Mouse (Mus musculus) kidney, embryonic 16.5 days (tissue): ENCODE data around the gene Cd79b. TPM values are rescaled to one million over a fixed set of nuclear protein-coding genes. Genes with fewer than 3 reads are reported as not detected.
A peak's percentile ranks its signal among the peaks of the same experiment; 100 is the strongest.

Experiments used
- ATAC-seq: fragments of 200-750 bp; cut with Nextera tagmentation; 2 replicates; pipeline ENCODE4 v1.8.0; 2017; ENCODE audit warnings: moderate TSS enrichment; ENCODE audit not compliant: low FRiP score, low TSS enrichment
- H3K27ac ChIP-seq: fragments of 300-500 bp; sonication (generic); 2 replicates; pipeline ENCODE4 v1.5.1; 2014; ENCODE audit warnings: low read length
- H3K27me3 ChIP-seq: fragments of 300-500 bp; sonication (generic); 2 replicates; pipeline ENCODE4 v1.6.1; 2014; ENCODE audit warnings: low read length, control low read depth, mixed read lengths; ENCODE audit not compliant: insufficient read depth
- H3K36me3 ChIP-seq: fragments of 300-500 bp; sonication (generic); 2 replicates; pipeline ENCODE4 v1.6.1; 2014; ENCODE audit warnings: low read length, control low read depth, mixed read lengths; ENCODE audit not compliant: insufficient read depth
- H3K4me1 ChIP-seq: fragments of 300-500 bp; sonication (generic); 2 replicates; pipeline ENCODE4 v1.6.1; 2014; ENCODE audit warnings: low read length, control low read depth, mixed read lengths; ENCODE audit not compliant: insufficient read depth
- H3K4me2 ChIP-seq: fragments of 300-500 bp; sonication (generic); replicated peaks from 2 replicates; pipeline ENCODE4 v1.6.1; 2014; ENCODE audit warnings: low read depth, low read length
- H3K4me3 ChIP-seq: fragments of 300-500 bp; sonication (generic); 2 replicates; pipeline ENCODE4 v1.5.1; 2014; ENCODE audit warnings: mild to moderate bottlenecking, low read length
- H3K9ac ChIP-seq: fragments of 300-500 bp; sonication (generic); replicated peaks from 2 replicates; pipeline ENCODE4 v1.6.1; 2014; ENCODE audit warnings: low read length
- H3K9me3 ChIP-seq: fragments of 300-500 bp; sonication (generic); 2 replicates; pipeline ENCODE4 v1.6.1; 2016; ENCODE audit warnings: low read length, control low read depth
- WGBS: fragments of 180-500 bp; shearing (Covaris S2); extraction: QIAGEN DNeasy Blood & Tissue Kit; methylation state at CpG from one replicate; pipeline ENCODE4 v1.1.7; 2014; 5-methylcytosine and 5-hydroxymethylcytosine counted together
- polyA plus RNA-seq: library from polyadenylated mRNA; unstranded; fragments of >200 nt; fragmentation: Nextera tagmentation; extraction: Ambion mirVana; gene quantifications from 2 replicates; pipeline ENCODE4 v1.2.1, GENCODE M21; 2015

Gene Cd79b
- polyA plus RNA-seq, 1 experiment from 2014 or later = 6.9 TPM

DNA sequence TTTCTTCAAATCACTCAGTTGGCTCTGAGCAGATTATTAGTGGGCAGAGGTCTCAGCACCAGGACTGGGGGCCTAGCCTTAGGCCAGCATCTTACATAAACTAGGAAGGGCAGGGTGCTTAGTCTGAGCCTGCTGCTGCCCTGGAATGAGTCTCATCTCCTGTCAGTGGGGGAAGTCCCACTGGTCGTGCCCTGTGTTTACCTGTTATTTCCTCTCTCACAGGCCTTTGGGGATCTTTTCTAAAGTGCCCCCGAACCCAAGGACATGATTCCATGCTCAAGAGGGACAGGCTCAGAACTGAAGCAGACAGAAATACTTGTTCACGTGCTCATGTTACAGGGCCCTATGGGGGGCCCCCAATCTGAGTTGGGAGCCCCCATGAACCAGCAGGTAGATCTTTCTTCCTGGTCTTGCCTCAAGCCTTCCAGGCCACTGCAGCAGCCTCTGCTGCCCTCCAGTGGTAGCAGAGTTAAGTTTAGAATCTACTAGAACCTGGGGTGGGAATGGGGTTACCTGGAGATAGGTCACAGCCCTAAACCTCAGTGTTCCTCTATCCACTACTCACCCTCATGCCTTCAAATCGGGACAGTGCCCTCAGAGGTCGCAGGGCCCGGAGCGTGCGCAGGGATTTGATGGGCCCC, 11.1 kb upstream of the Cd79b start:
- H3K4me2 ChIP-seq = no peak overlapping the region
- H3K36me3 ChIP-seq = no peaks in the 10 kb centered on the region
- no peak overlapping the region for H3K9ac ChIP-seq
- peak overlapping the region; percentile 89 for H3K27ac ChIP-seq
- peaks cover 29% of the 10 kb centered on the region for H3K4me1 ChIP-seq
- H3K27me3 ChIP-seq = no peaks in the 10 kb centered on the region
- WGBS = 54% methylated on average over 8 of the region's 8 CpGs
- ATAC-seq = peak; percentile 28
- H3K4me3 ChIP-seq = no peak overlapping the region
- H3K9me3 ChIP-seq = no peaks in the 10 kb centered on the region

DNA sequence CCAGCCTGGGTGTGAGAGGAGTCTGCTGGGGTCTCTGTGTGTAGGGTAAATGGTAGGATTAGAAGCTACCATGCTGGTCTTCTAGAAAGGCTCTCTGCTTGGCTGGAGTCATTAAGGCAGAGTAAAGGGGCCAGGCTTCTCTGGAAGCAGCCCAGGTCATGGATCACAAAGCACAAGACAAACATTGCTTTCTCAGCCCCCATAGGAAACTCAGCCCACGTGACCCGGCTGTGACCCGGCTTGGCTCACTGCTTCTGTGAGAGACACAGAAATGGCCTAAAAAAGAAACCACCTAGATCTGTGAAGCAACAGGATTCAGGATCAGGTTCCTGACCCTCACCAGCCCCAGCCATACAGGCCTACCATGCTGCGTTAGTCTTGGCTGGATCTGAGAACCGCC, 10.3 kb upstream of the Cd79b start:
- no peaks in the 10 kb centered on the region for H3K27me3 ChIP-seq
- no peaks in the 10 kb centered on the region for H3K36me3 ChIP-seq
- WGBS = 12% methylated on average over 5 of the region's 5 CpGs
- peak overlapping the region; percentile 41 for H3K9ac ChIP-seq
- H3K4me1 ChIP-seq = peaks cover 29% of the 10 kb centered on the region
- H3K9me3 ChIP-seq = no peaks in the 10 kb centered on the region
- peak overlapping the region; percentile 89 for H3K27ac ChIP-seq
- H3K4me2 ChIP-seq = no peak overlapping the region
- peak; percentile 72 for ATAC-seq
- no peak overlapping the region for H3K4me3 ChIP-seq

DNA sequence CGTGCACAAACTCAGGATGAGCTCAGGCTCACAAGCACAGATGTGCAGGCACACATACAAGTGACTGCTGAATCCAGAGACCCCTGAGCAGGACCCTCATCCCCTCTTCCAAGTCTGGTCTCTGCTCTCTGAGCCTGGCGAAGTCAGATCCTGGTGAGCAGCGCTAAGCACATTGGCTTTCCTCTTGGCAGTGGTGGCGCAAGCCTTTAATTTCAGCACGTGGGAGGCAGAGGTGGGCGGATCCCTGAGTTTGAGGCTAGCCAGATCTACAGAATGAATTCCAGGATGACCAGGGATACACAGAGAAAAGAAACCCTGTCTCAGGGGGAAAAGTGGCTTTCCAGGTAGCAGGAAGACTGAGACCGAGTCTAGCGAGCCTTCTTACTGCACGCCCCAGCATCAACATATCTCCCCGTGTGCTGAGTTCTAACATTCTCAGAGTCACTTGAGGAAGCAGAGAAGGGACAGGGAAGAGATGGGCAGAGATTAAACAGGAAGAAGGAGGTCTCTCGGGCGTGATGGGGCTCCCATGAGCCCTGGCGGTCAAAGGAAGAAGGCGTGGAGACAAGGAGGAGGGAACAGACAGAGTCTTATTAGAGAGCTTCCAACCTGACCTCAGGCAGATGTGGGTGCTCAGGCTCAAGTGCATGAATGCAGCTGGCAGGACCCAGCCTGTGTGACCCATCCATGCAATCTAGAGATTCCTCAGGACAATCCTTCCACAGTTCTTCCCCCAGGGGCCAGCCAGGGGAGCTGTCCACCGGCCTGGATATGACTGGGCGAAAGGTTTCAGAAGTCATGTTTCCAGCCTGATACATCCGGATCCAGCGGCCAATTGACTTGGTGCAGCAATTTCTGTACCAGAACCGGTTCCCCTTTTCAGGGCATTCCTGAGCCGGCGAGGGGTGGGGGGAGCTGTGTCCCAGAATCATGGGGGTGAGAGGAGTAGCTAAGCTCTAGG, 4.1 kb upstream of the Cd79b start:
- no peaks in the 10 kb centered on the region for H3K27me3 ChIP-seq
- no peaks in the 10 kb centered on the region for H3K36me3 ChIP-seq
- H3K27ac ChIP-seq = peak overlapping the region; percentile 25; the same call in 1 of the 2 replicates
- peaks cover 26% of the 10 kb centered on the region for H3K4me1 ChIP-seq
- ATAC-seq = no peak
- 61% methylated on average over 21 of the region's 21 CpGs for WGBS
- no peaks in the 10 kb centered on the region for H3K9me3 ChIP-seq
- H3K9ac ChIP-seq = 0 out of 2 replicates have a peak overlapping the region, but pooled peaks have one; percentile 19
- H3K4me3 ChIP-seq = no peak overlapping the region
- H3K4me2 ChIP-seq = no peak overlapping the region

DNA sequence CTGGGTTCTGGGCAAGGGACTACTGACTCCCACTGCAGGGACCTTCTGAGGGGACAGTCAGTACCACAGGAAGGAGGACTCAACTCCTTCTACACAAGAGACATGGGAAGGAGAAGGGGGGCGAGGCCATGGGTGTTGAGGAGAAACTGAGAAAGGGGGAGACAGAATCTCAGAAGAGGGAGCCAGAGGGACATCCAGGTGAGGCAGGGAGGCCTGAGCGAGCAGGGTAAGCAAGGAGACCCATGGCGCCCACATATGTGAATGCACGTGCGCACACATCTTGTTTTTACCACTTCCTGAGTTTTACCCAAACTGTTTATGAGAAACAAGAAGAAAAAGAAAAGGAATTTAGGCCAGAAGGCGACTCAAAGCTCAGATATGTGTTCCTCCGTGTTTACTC, 3.2 kb upstream of the Cd79b start:
- Histone ChIP-seq H3K36me3 (no peaks in the 10 kb centered on the region), H3K9me3 (no peaks in the 10 kb centered on the region), H3K4me2 (no peak overlapping the region), H3K27ac (no peak overlapping the region), H3K4me1 (peaks cover 32% of the 10 kb centered on the region), H3K9ac (no peak overlapping the region), H3K27me3 (no peaks in the 10 kb centered on the region), H3K4me3 (no peak overlapping the region)
- no peak for ATAC-seq
- 81% methylated on average over 7 of the region's 7 CpGs for WGBS

DNA sequence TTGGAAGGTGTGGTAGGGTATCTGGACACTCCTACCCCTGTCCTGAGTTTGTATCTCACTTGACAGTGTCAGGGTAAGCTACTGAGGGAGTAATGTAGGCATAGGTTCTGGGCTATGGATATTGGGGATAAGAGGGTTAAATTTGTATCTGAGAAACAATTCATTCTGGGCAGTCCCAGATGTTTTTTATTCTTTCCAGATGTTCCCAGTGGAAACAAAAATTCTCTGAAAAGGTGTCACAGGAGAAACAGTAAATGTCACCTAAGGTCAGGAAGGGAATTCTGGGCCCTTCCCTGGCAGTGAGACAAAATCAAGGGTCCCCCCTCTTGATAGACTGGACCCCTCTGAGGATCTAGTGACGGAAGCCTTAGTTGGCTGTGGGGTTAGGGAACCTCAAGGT, 1.9 kb upstream of the Cd79b start:
- Histone ChIP-seq H3K27ac (no peak overlapping the region), H3K27me3 (no peaks in the 10 kb centered on the region), H3K9ac (no peak overlapping the region), H3K4me1 (peaks cover 32% of the 10 kb centered on the region), H3K4me3 (no peak overlapping the region), H3K36me3 (no peaks in the 10 kb centered on the region), H3K9me3 (no peaks in the 10 kb centered on the region), H3K4me2 (no peak overlapping the region)
- 67% methylated on average over 1 of the region's 1 CpGs for WGBS
- no peak for ATAC-seq

DNA sequence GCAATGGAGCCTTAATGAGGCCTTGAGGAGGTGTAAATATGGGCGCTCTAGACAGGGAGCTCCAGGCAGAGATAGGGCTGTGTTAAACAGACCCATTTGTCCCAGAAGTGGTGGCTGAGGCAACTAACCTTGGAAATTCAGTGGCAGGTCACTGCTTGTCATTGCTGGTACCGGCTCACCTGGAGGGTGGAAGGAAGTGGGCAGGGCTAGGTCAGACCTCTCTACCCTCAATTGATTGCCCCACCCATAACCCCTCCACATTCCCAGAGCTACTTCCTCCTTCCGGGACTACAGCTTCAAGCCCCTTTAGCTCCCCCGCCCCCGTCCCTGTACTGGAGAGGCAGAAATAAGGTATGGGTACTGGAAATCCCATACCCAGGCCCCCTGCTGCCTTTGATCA, 1.0 kb downstream of the Cd79b start:
- Histone ChIP-seq H3K9ac (no peak overlapping the region), H3K4me3 (no peak overlapping the region; the same call in 1 of the 2 replicates), H3K27me3 (no peaks in the 10 kb centered on the region), H3K36me3 (no peaks in the 10 kb centered on the region), H3K4me2 (peak overlapping the region; percentile 33), H3K27ac (peak overlapping the region; percentile 71), H3K4me1 (peaks cover 24% of the 10 kb centered on the region), H3K9me3 (no peaks in the 10 kb centered on the region)
- WGBS = 27% methylated on average over 5 of the region's 5 CpGs
- ATAC-seq = peak; percentile 67

DNA sequence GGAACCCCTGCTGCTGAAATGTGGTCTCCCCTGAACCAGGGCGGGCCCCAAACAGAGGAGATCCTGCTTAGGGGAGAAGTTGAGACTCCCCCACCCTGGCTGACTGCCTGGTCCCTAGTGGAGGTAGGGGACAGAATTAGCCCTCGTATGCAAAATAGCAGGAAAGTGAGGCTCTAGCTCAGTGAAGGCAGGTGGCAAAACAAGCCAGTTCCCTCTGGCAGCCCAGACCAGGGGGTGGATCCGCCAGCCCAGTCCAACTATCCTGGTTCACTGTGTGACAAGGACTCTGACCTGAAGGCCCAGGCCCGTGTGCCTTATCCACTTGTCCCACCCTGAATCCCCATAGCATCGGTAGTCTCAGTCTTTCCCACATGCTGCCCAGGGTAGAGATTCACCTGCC, 4.4 kb downstream of the Cd79b start:
- H3K27me3 ChIP-seq = no peaks in the 10 kb centered on the region
- no peak overlapping the region for H3K27ac ChIP-seq
- no peaks in the 10 kb centered on the region for H3K36me3 ChIP-seq
- H3K4me2 ChIP-seq = no peak overlapping the region
- H3K4me3 ChIP-seq = no peak overlapping the region
- no peak for ATAC-seq
- H3K4me1 ChIP-seq = peaks cover 39% of the 10 kb centered on the region
- H3K9ac ChIP-seq = no peak overlapping the region
- WGBS = 70% methylated on average over 5 of the region's 5 CpGs
- H3K9me3 ChIP-seq = no peaks in the 10 kb centered on the region

DNA sequence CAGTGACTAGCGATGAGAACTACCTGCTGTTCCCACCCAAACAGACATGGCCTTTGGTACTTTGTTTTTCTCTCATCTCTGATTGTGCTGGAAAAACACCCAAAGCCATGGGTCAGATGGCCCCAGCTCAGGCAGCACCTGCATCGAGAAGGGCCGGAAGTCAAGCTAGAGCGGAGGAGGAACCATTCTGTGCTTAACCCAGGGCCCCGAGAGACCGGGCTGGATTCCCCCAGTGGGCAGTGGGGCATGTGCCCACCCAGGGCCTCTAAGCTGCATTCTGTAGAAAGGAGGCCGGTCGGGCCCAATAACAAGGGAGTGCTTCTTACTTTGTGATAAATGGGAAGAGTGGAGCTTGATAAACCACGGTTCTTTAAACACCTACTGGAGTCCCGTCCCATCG, 6.4 kb downstream of the Cd79b start:
- peak; percentile 14; the same call in 1 of the 2 replicates for ATAC-seq
- H3K27ac ChIP-seq = peak overlapping the region; percentile 5; the same call in 1 of the 2 replicates

DNA sequence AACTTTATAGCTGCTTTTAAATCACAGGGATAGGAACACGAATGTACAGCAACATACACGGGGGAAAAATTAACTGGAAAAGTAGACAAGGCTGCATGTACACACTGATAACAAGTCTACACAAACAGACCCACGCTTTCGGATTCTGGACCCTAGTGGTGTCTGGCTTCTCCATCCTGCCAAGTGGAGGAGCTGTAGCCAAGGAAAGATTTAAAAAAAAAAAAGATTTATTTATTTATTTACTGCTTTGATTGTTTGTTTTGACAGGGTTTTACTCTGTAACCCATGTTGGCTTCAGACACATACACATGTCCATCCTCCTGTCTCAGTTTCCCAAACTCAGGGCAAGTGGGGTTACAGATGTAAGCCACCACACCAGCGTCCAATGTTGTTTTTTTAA, 7.1 kb downstream of the Cd79b start:
- no peak for ATAC-seq
- peak overlapping the region; percentile 4; the same call in 1 of the 2 replicates for H3K4me2 ChIP-seq
- H3K27ac ChIP-seq = no peak overlapping the region
- H3K4me3 ChIP-seq = no peak overlapping the region
- no peaks in the 10 kb centered on the region for H3K36me3 ChIP-seq
- peaks cover 19% of the 10 kb centered on the region for H3K4me1 ChIP-seq
- WGBS = 44% methylated on average over 5 of the region's 5 CpGs
- H3K9ac ChIP-seq = no peak overlapping the region
- H3K9me3 ChIP-seq = no peaks in the 10 kb centered on the region
- no peaks in the 10 kb centered on the region for H3K27me3 ChIP-seq

More for the DNA sequence above, 6.4 kb downstream of the Cd79b start:
- Histone ChIP-seq H3K4me1 (peaks cover 20% of the 10 kb centered on the region), H3K9ac (no peak overlapping the region), H3K4me2 (no peak overlapping the region), H3K4me3 (no peak overlapping the region), H3K9me3 (no peaks in the 10 kb centered on the region), H3K36me3 (no peaks in the 10 kb centered on the region), H3K27me3 (no peaks in the 10 kb centered on the region)
- 32% methylated on average over 11 of the region's 11 CpGs for WGBS

DNA sequence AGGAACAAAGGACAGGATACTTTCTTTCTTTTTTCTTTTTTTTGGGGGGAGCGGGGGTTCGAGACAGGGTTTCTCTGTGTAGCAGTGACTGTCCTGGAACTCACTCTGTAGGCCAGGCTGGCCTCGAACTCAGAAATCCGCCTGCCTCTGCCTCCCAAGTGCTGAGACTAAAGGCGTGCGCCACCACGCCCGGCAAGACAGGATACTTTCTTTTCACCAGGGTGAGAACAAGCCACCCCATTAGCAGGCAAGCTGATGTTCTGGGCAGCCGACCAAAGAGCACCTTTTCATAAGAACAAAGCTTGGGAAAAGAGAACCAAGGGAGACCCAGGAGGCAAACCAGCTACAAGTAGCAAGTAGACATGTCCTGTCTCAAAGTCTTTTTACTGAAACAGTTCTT, 7.8 kb downstream of the Cd79b start:
- H3K9ac ChIP-seq = no peak overlapping the region
- H3K4me1 ChIP-seq = peaks cover 19% of the 10 kb centered on the region
- 86% methylated on average over 9 of the region's 9 CpGs for WGBS
- H3K27ac ChIP-seq = no peak overlapping the region
- ATAC-seq = no peak
- no peaks in the 10 kb centered on the region for H3K9me3 ChIP-seq
- H3K4me2 ChIP-seq = no peak overlapping the region
- no peaks in the 10 kb centered on the region for H3K36me3 ChIP-seq
- H3K27me3 ChIP-seq = no peaks in the 10 kb centered on the region
- no peak overlapping the region for H3K4me3 ChIP-seq
